Mouse (Mus musculus) mouse trophoblast stem cell (cell line): ENCODE results near the gene D630003M21Rik.

ENCODE experiments used
- in situ Hi-C, 2 experiments: fragments of 300-500 bp; cut with MseI, MboI; formaldehyde crosslinking; loops; 2 replicates in 1 of 2; 3 replicates in 1 of 2; pipeline ENCODE4 v1.15.1; 2025

D630003M21Rik gene

GRCm38 (mm10) chr2:158228670-158229502, at the start of gene D630003M21Rik:
D630003M21Rik (minus strand) TSS chr2:158229222.
- in situ Hi-C loops: no loop called here

- in situ Hi-C loops: no loop called here
These were observed 47.9 kb upstream of the D630003M21Rik start for GRCm38 (mm10) chr2:158276878-158277277.

- in situ Hi-C loops: no loop called here
These were observed 47.4 kb upstream of the D630003M21Rik start for GRCm38 (mm10) chr2:158276451-158276850.

- in situ Hi-C loops: no loop called here
These were observed 46.8 kb upstream of the D630003M21Rik start for GRCm38 (mm10) chr2:158275811-158276210.

GRCm38 (mm10) chr2:158275349-158275748, 46.3 kb upstream of the D630003M21Rik start:
- in situ Hi-C loops: no loop called here

GRCm38 (mm10) chr2:158273646-158274045, 44.6 kb upstream of the D630003M21Rik start:
- in situ Hi-C loops: no loop called here

GRCm38 (mm10) chr2:158270017-158270416, 41.0 kb upstream of the D630003M21Rik start:
- in situ Hi-C loops: no loop called here

GRCm38 (mm10) chr2:158264877-158265276, 35.9 kb upstream of the D630003M21Rik start:
- in situ Hi-C loops: no loop called here

GRCm38 (mm10) chr2:158259498-158259897, 30.5 kb upstream of the D630003M21Rik start:
- in situ Hi-C loops: loop anchor here in 1 of 2 experiments (5.0 kb wide), 1 partner anchor 52 kb away; no protein-coding TSS in a partner anchor

- in situ Hi-C loops: loop anchor here in 1 of 2 experiments (5.0 kb wide), 1 partner anchor 51 kb away; no protein-coding TSS in a partner anchor
These were observed 29.8 kb upstream of the D630003M21Rik start for GRCm38 (mm10) chr2:158258781-158259180.

GRCm38 (mm10) chr2:158258005-158258418, 29.0 kb upstream of the D630003M21Rik start, which contains the start of gene Bpi:
Bpi (plus strand) TSS chr2:158258094.
- in situ Hi-C loops: loop anchor here in 1 of 2 experiments (5.0 kb wide), 1 partner anchor 51 kb away; no protein-coding TSS in a partner anchor

GRCm38 (mm10) chr2:158256894-158257293, 27.9 kb upstream of the D630003M21Rik start:
- in situ Hi-C loops: loop anchor here in 1 of 2 experiments (5.0 kb wide), 1 partner anchor 50 kb away; no protein-coding TSS in a partner anchor

GRCm38 (mm10) chr2:158253806-158254205, 24.8 kb upstream of the D630003M21Rik start:
- in situ Hi-C loops: no loop called here

GRCm38 (mm10) chr2:158250558-158250957, 21.5 kb upstream of the D630003M21Rik start:
- in situ Hi-C loops: no loop called here

- in situ Hi-C loops: no loop called here
These were observed 19.3 kb upstream of the D630003M21Rik start for GRCm38 (mm10) chr2:158248318-158248717.

- in situ Hi-C loops: no loop called here
These were observed 18.8 kb upstream of the D630003M21Rik start for GRCm38 (mm10) chr2:158247852-158248251.

GRCm38 (mm10) chr2:158245072-158245817, 16.2 kb upstream of the D630003M21Rik start:
- in situ Hi-C loops: no loop called here

- in situ Hi-C loops: no loop called here
These were observed 14.3 kb upstream of the D630003M21Rik start for GRCm38 (mm10) chr2:158243129-158243870.

GRCm38 (mm10) chr2:158242170-158242896, 13.3 kb upstream of the D630003M21Rik start:
- in situ Hi-C loops: no loop called here

GRCm38 (mm10) chr2:158241126-158241738, 12.2 kb upstream of the D630003M21Rik start:
- in situ Hi-C loops: no loop called here
